ENCODE assay signal across 7 mouse cellular contexts in the genomic region with DNA sequence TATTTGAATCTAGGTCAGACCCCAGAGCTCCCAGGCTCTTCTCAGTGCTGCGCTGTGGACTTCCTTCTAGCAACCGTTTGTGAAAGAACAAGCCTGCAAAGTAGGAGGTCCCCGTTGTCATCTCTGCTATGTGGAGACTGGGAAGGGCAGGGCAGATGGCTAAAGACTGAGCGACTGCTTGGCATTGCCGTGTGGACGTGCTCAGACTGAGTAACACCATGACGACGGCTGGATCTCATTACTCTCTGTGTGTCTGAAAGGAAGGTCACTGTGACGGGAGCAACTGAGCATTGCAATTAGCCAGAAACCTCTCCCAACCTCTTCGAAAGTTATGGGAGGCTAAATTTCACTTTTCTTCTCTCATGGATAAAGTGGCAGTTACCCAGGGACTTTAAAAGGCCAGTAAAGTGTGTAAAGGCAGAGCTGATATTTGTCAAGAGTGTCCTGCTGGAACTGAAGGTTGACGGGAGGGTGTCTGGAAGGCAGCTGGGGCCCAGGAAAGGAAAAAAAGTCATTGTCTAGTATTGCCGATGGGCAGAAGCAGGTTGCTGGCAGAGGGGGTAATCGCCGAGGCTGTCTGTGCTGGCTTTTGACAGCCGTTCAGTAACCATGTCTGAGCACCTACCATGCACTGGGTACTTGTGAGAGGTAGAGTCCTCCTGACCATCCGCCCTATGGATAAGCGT. TPM values are rescaled to one million over a fixed set of nuclear protein-coding genes. Genes with fewer than 3 reads are reported as not detected.
DNase-seq lines count a peak whose midpoint lies in the region; ATAC-seq and TF ChIP-seq lines count a peak whose summit lies in the region.

No protein-coding gene starts in this region.

- peaks cover 13% of the 10 kb centered on the region; the same call in 1 of the 2 replicates for H3K9me3 ChIP-seq in megakaryocyte, embryonic 14.5 days
- H3K9me3 ChIP-seq in embryonic facial prominence, embryonic 14.5 days (ENCODE audit: control insufficient read depth, low read length): no peaks in the 10 kb centered on the region
- H3K9me3 ChIP-seq in kidney, postnatal 0 days (replicated peaks; ENCODE audit: low read length): no peaks in the 10 kb centered on the region
- H3K9me3 ChIP-seq in midbrain, embryonic 16.5 days (replicated peaks; ENCODE audit: control insufficient read depth, low read length, poor library complexity, severe bottlenecking): no peaks in the 10 kb centered on the region

- no peaks in the 10 kb centered on the region for H3K4me1 ChIP-seq in megakaryocyte, embryonic 14.5 days
- H3K4me1 ChIP-seq in embryonic facial prominence, embryonic 14.5 days (ENCODE audit: control insufficient read depth, insufficient read depth, low read length): peaks cover 10% of the 10 kb centered on the region
- 0 out of 2 replicates have a peak, but pooled peaks cover 4% of the 10 kb centered on the region for H3K4me1 ChIP-seq in kidney, postnatal 0 days (replicated peaks; ENCODE audit: insufficient read depth, low read length)
- H3K4me1 ChIP-seq in midbrain, embryonic 16.5 days (ENCODE audit: control insufficient read depth, insufficient read depth, low read length): peaks cover 4% of the 10 kb centered on the region; the same call in 1 of the 2 replicates

- H3K4me2 ChIP-seq in embryonic facial prominence, embryonic 14.5 days (ENCODE audit: low read depth, low read length): peak overlapping the region; percentile 18; the same call in 1 of the 2 replicates
- H3K4me2 ChIP-seq in kidney, postnatal 0 days (ENCODE audit: low read length): peak overlapping the region; percentile 27; the same call in 1 of the 2 replicates
- H3K4me2 ChIP-seq in midbrain, embryonic 16.5 days (ENCODE audit: low read length): no peak overlapping the region

- DNase-seq in embryonic facial prominence, embryonic 14.5 days (ENCODE audit: low spot score): peak; percentile 68
- peak; percentile 81 for DNase-seq in kidney, postnatal 0 days (ENCODE audit: low spot score)
- DNase-seq in right cerebral cortex, postnatal 14 days: no peak

- H3K36me3 ChIP-seq in megakaryocyte, embryonic 14.5 days (replicated peaks; ENCODE audit: low read length): no peaks in the 10 kb centered on the region
- H3K36me3 ChIP-seq in embryonic facial prominence, embryonic 14.5 days (ENCODE audit: control insufficient read depth, insufficient read depth, low read length): no peaks in the 10 kb centered on the region
- H3K36me3 ChIP-seq in kidney, postnatal 0 days (ENCODE audit: insufficient read depth, low read length): no peaks in the 10 kb centered on the region
- H3K36me3 ChIP-seq in midbrain, embryonic 16.5 days (ENCODE audit: control insufficient read depth, insufficient read depth, low read length): no peaks in the 10 kb centered on the region

- peak overlapping the region; percentile 48 for H3K4me3 ChIP-seq in megakaryocyte, embryonic 14.5 days (replicated peaks)
- H3K4me3 ChIP-seq in embryonic facial prominence, embryonic 14.5 days (ENCODE audit: low read depth, low read length): no peak overlapping the region
- no peak overlapping the region for H3K4me3 ChIP-seq in kidney, postnatal 0 days (replicated peaks; ENCODE audit: low read depth, low read length)
- H3K4me3 ChIP-seq in midbrain, embryonic 16.5 days (ENCODE audit: low read depth, low read length): no peak overlapping the region

- H3K27me3 ChIP-seq in megakaryocyte, embryonic 14.5 days (replicated peaks): no peaks in the 10 kb centered on the region
- no peaks in the 10 kb centered on the region for H3K27me3 ChIP-seq in embryonic facial prominence, embryonic 14.5 days (replicated peaks; ENCODE audit: control insufficient read depth, insufficient read depth, low read length)
- H3K27me3 ChIP-seq in kidney, postnatal 0 days (ENCODE audit: insufficient read depth, low read length): no peaks in the 10 kb centered on the region
- H3K27me3 ChIP-seq in midbrain, embryonic 16.5 days (ENCODE audit: control insufficient read depth, insufficient read depth, low read depth, low read length): no peaks in the 10 kb centered on the region

- TF ChIP-seq CTCF in kidney, postnatal 0 days (IDR thresholded peaks at IDR 0.05; ENCODE audit: low read depth): no peak

- H3K27ac ChIP-seq in embryonic facial prominence, embryonic 14.5 days (replicated peaks; ENCODE audit: low read depth, low read length): no peak overlapping the region
- no peak overlapping the region for H3K27ac ChIP-seq in kidney, postnatal 0 days
- peak overlapping the region; percentile 34 for H3K27ac ChIP-seq in midbrain, embryonic 16.5 days (ENCODE audit: low read length)

- 0 out of 2 replicates have a peak overlapping the region, but pooled peaks have one; percentile 8 for H3K9ac ChIP-seq in embryonic facial prominence, embryonic 14.5 days (ENCODE audit: low read depth, low read length)
- no peak overlapping the region for H3K9ac ChIP-seq in kidney, postnatal 0 days (ENCODE audit: low read depth, low read length)
- H3K9ac ChIP-seq in midbrain, embryonic 16.5 days (ENCODE audit: low read depth, low read length): no peak overlapping the region

- ATAC-seq in megakaryocyte, adult 5-6 weeks (ENCODE audit: poor library complexity, severe bottlenecking): no peak
- ATAC-seq in embryonic facial prominence, embryonic 14.5 days (ENCODE audit: low read depth): peak; percentile 81; the same call in 1 of the 2 replicates
- no peak; the same call in 1 of the 2 replicates for ATAC-seq in kidney, postnatal 0 days (replicated peaks; ENCODE audit: low FRiP score, low read depth)
- ATAC-seq in midbrain, embryonic 16.5 days: peak; percentile 97
- no peak for ATAC-seq in erythroblast, adult 5-6 weeks (replicated peaks; ENCODE audit: low FRiP score, poor library complexity, severe bottlenecking)

- 38% methylated on average over 17 of the region's 17 CpGs for WGBS in embryonic facial prominence, embryonic 14.5 days
- WGBS in kidney, postnatal 0 days: 40% methylated on average over 17 of the region's 17 CpGs
- 35% methylated on average over 17 of the region's 17 CpGs for WGBS in midbrain, embryonic 16.5 days

RNA-seq across cellular contexts. Expression of a gene that starts 36.0 kb away (rescaled TPM):
- 0.83 TPM in 1 of 2 replicates, not detected in the other for polyA plus RNA-seq in megakaryocyte, embryonic 14.5 days (2012; ENCODE audit: insufficient read depth, low replicate concordance)
- not detected in 2 replicates for total RNA-seq in megakaryocyte, adult 5-6 weeks (2015)
- not detected in 2 replicates for total RNA-seq in megakaryocyte, adult 5-6 weeks (2017)
- polyA plus RNA-seq in embryonic facial prominence, embryonic 14.5 days (2014; fragmentation: Nextera tagmentation; extraction: Ambion mirVana): 16.4 and 22.5 TPM in 2 replicates
- 5.8 TPM in 2 replicates for polyA plus RNA-seq in kidney, postnatal 0 days (2015; fragmentation: Nextera tagmentation; extraction: Ambion mirVana)
- 1.2 and 1.5 TPM in 2 replicates for polyA plus RNA-seq in midbrain, embryonic 16.5 days (2015; fragmentation: Nextera tagmentation; extraction: Ambion mirVana)
- not detected in 2 replicates for total RNA-seq in erythroblast, adult 5-6 weeks (2015; ENCODE audit: low replicate concordance)
- not detected in 2 replicates for total RNA-seq in erythroblast, adult 5-6 weeks (2017; ENCODE audit: low replicate concordance)

Comparison
In these comparisons a context has a peak if more than half of its experiments do, and no peak if none do; other contexts are left out.
1. ATAC-seq: peak in embryonic facial prominence, embryonic 14.5 days (single experiment) and midbrain, embryonic 16.5 days (single experiment); none in megakaryocyte, adult 5-6 weeks (single experiment), kidney, postnatal 0 days (single experiment) and erythroblast, adult 5-6 weeks (single experiment).